Mouse (Mus musculus): Measurements from ENCODE around the gene Dcps. TPM values are rescaled to one million over a fixed set of nuclear protein-coding genes. Genes with fewer than 3 reads are reported as not detected.

Gene Dcps
- polyA plus RNA-seq, 1 experiment from 2014 or later = 23.7 TPM

- H3K36me3 ChIP-seq (replicated peaks; ENCODE audit: insufficient read depth, low read length) = peaks cover 17% of the 10 kb centered on the region
- no peaks in the 10 kb centered on the region for H3K9me3 ChIP-seq (ENCODE audit: low read length)
- peaks cover 7% of the 10 kb centered on the region; the same call in 1 of the 2 replicates for H3K4me1 ChIP-seq (ENCODE audit: insufficient read depth)
- H3K27ac ChIP-seq (ENCODE audit: low read depth) = no peak overlapping the region
- no peak overlapping the region for H3K9ac ChIP-seq (replicated peaks)
- H3K4me3 ChIP-seq (ENCODE audit: low read depth, low read length) = no peak overlapping the region
- WGBS (ENCODE audit: insufficient replicate concordance) = 35% methylated on average over 5 of the region's 5 CpGs
- DNase-seq (peak; percentile 31), ATAC-seq (0 out of 2 replicates have a peak, but pooled peaks have one; percentile 21)
- no peak overlapping the region for H3K4me2 ChIP-seq (ENCODE audit: low read depth, low read length)
- no peaks in the 10 kb centered on the region for H3K27me3 ChIP-seq (ENCODE audit: insufficient read depth, low read length)
- no peak for TF ChIP-seq EP300 (IDR thresholded peaks at IDR 0.05; ENCODE audit: low read depth)
- no peak for TF ChIP-seq CTCF (IDR thresholded peaks at IDR 0.05; ENCODE audit: low read depth)
Measured at GRCm38 (mm10) chr9:35183359-35183758, 7.5 kb upstream of the Dcps start.

GRCm38 (mm10) chr9:35182832-35183231, 7.0 kb upstream of the Dcps start:
- TF ChIP-seq CTCF (IDR thresholded peaks at IDR 0.05; ENCODE audit: low read depth) = no peak
- TF ChIP-seq EP300 (IDR thresholded peaks at IDR 0.05; ENCODE audit: low read depth) = no peak
- H3K4me2 ChIP-seq (ENCODE audit: low read depth, low read length) = no peak overlapping the region
- WGBS (ENCODE audit: insufficient replicate concordance) = 45% methylated on average over 2 of the region's 2 CpGs
- H3K36me3 ChIP-seq (replicated peaks; ENCODE audit: insufficient read depth, low read length) = peaks cover 14% of the 10 kb centered on the region
- DNase-seq (no peak), ATAC-seq (no peak)
- H3K4me3 ChIP-seq (ENCODE audit: low read depth, low read length) = no peak overlapping the region
- no peaks in the 10 kb centered on the region for H3K9me3 ChIP-seq (ENCODE audit: low read length)
- H3K4me1 ChIP-seq (ENCODE audit: insufficient read depth) = peaks cover 7% of the 10 kb centered on the region; the same call in 1 of the 2 replicates
- H3K27me3 ChIP-seq (ENCODE audit: insufficient read depth, low read length) = no peaks in the 10 kb centered on the region
- H3K27ac ChIP-seq (ENCODE audit: low read depth) = no peak overlapping the region
- H3K9ac ChIP-seq (replicated peaks) = no peak overlapping the region

- Histone ChIP-seq H3K4me2 (ENCODE audit: low read depth, low read length) (peak overlapping the region; percentile 98), H3K4me1 (ENCODE audit: insufficient read depth) (peaks cover 7% of the 10 kb centered on the region), H3K4me3 (ENCODE audit: low read depth, low read length) (peak overlapping the region; percentile 62), H3K9ac (replicated peaks) (peak overlapping the region; percentile 72), H3K9me3 (ENCODE audit: low read length) (no peaks in the 10 kb centered on the region), H3K27ac (ENCODE audit: low read depth) (no peak overlapping the region; the same call in 1 of the 2 replicates), H3K36me3 (replicated peaks; ENCODE audit: insufficient read depth, low read length) (no peaks in the 10 kb centered on the region), H3K27me3 (ENCODE audit: insufficient read depth, low read length) (no peaks in the 10 kb centered on the region)
- ATAC-seq (no peak), DNase-seq (no peak)
- no peak for TF ChIP-seq EP300 (IDR thresholded peaks at IDR 0.05; ENCODE audit: low read depth)
- 40% methylated on average over 14 of the region's 14 CpGs for WGBS (ENCODE audit: insufficient replicate concordance)
Measured at GRCm38 (mm10) chr9:35176124-35176659, 331 bp upstream of the Dcps start.

- DNase-seq (no peak), ATAC-seq (no peak)
- H3K36me3 ChIP-seq (replicated peaks; ENCODE audit: insufficient read depth, low read length) = peaks cover 4% of the 10 kb centered on the region; the same call in 1 of the 2 replicates
- no peak for TF ChIP-seq CTCF (IDR thresholded peaks at IDR 0.05; ENCODE audit: low read depth)
- no peak for TF ChIP-seq EP300 (IDR thresholded peaks at IDR 0.05; ENCODE audit: low read depth)
- no peaks in the 10 kb centered on the region for H3K27me3 ChIP-seq (ENCODE audit: insufficient read depth, low read length)
- H3K4me3 ChIP-seq (ENCODE audit: low read depth, low read length) = no peak overlapping the region
- H3K9me3 ChIP-seq (ENCODE audit: low read length) = no peaks in the 10 kb centered on the region
- H3K4me1 ChIP-seq (ENCODE audit: insufficient read depth) = peaks cover 7% of the 10 kb centered on the region
- H3K9ac ChIP-seq (replicated peaks) = no peak overlapping the region
- H3K27ac ChIP-seq (ENCODE audit: low read depth) = no peak overlapping the region
- WGBS (ENCODE audit: insufficient replicate concordance) = 68% methylated on average over 1 of the region's 1 CpGs
- H3K4me2 ChIP-seq (ENCODE audit: low read depth, low read length) = no peak overlapping the region
Measured at GRCm38 (mm10) chr9:35173331-35173730, 2.5 kb downstream of the Dcps start.

- Histone ChIP-seq H3K4me3 (ENCODE audit: low read depth, low read length) (no peak overlapping the region), H3K9me3 (ENCODE audit: low read length) (no peaks in the 10 kb centered on the region), H3K27me3 (ENCODE audit: insufficient read depth, low read length) (no peaks in the 10 kb centered on the region), H3K4me1 (ENCODE audit: insufficient read depth) (peaks cover 5% of the 10 kb centered on the region), H3K4me2 (ENCODE audit: low read depth, low read length) (no peak overlapping the region), H3K27ac (ENCODE audit: low read depth) (no peak overlapping the region), H3K36me3 (replicated peaks; ENCODE audit: insufficient read depth, low read length) (peaks cover 4% of the 10 kb centered on the region; the same call in 1 of the 2 replicates), H3K9ac (replicated peaks) (no peak overlapping the region)
- DNase-seq (no peak), ATAC-seq (no peak)
- TF ChIP-seq EP300 (IDR thresholded peaks at IDR 0.05; ENCODE audit: low read depth) (no peak), CTCF (IDR thresholded peaks at IDR 0.05; ENCODE audit: low read depth) (no peak)
- 81% methylated on average over 7 of the region's 7 CpGs for WGBS (ENCODE audit: insufficient replicate concordance)
Measured at GRCm38 (mm10) chr9:35170071-35170470, 5.8 kb downstream of the Dcps start.

GRCm38 (mm10) chr9:35166798-35167635, 8.8 kb downstream of the Dcps start:
- H3K27ac ChIP-seq (ENCODE audit: low read depth) = peak overlapping the region; percentile 45
- no peak for DNase-seq
- H3K9me3 ChIP-seq (ENCODE audit: low read length) = no peaks in the 10 kb centered on the region
- H3K9ac ChIP-seq (replicated peaks) = no peak overlapping the region
- H3K36me3 ChIP-seq (replicated peaks; ENCODE audit: insufficient read depth, low read length) = peaks cover 10% of the 10 kb centered on the region; the same call in 1 of the 2 replicates
- H3K27me3 ChIP-seq (ENCODE audit: insufficient read depth, low read length) = no peaks in the 10 kb centered on the region
- no peak overlapping the region for H3K4me2 ChIP-seq (ENCODE audit: low read depth, low read length)
- H3K4me1 ChIP-seq (ENCODE audit: insufficient read depth) = no peaks in the 10 kb centered on the region; the same call in 1 of the 2 replicates
- TF ChIP-seq CTCF (IDR thresholded peaks at IDR 0.05; ENCODE audit: low read depth) (no peak), EP300 (IDR thresholded peaks at IDR 0.05; ENCODE audit: low read depth) (no peak)
- H3K4me3 ChIP-seq (ENCODE audit: low read depth, low read length) = no peak overlapping the region
- 61% methylated on average over 9 of the region's 9 CpGs for WGBS (ENCODE audit: insufficient replicate concordance)
- ATAC-seq = peak; percentile 52
